ENCODE assay signal across 8 mouse cellular contexts in genomic region chr2:4881350-4882248, GRCm38 (mm10). TPM values are rescaled to one million over a fixed set of nuclear protein-coding genes. Genes with fewer than 3 reads are reported as not detected.
DNase-seq lines count a peak whose midpoint lies in the region; ATAC-seq lines count a peak whose summit lies in the region.

Gene Sephs1, plus strand, starts transcription at chr2:4881564.

- peak; percentile 45 for ATAC-seq in inflammation-experienced regulatory T-cells, adult 6 months

- no peaks in the 10 kb centered on the region for H3K9me3 ChIP-seq in megakaryocyte, embryonic 14.5 days

- H3K27me3 ChIP-seq in megakaryocyte, embryonic 14.5 days (replicated peaks) = peaks cover 29% of the 10 kb centered on the region

- intact Hi-C loops in gastrocnemius, postnatal 14 days (cut with DNase I; ENCODE audit: low total_unique reads) = no loop called here

- peak within 1 kb of the TSS; percentile 92 for H3K4me3 ChIP-seq in megakaryocyte, embryonic 14.5 days (replicated peaks)

- peaks cover 20% of the 10 kb centered on the region for H3K36me3 ChIP-seq in megakaryocyte, embryonic 14.5 days (replicated peaks; ENCODE audit: low read length)

- DNase-seq in adrenal gland, adult (ENCODE audit: inconsistent age in 2 of 2, low spot score in 1 of 2) = peak; percentile 90 to 95
- DNase-seq in embryo, embryonic 10 days (ENCODE audit: low spot score) = peak; percentile 89
- peak; percentile 88 for DNase-seq in gastrocnemius, postnatal 14 days
- DNase-seq in left cerebral cortex, adult 9 months (ENCODE audit: low spot score in 2 of 2) = peak; percentile 39 to 73
- DNase-seq in right cerebral cortex, adult 2 months (ENCODE audit: low spot score in 2 of 2) = peak; percentile 73 to 81
- DNase-seq in urinary bladder, postnatal 10 days (ENCODE audit: low spot score) = peak; percentile 54

- H3K4me1 ChIP-seq in megakaryocyte, embryonic 14.5 days = peaks cover 29% of the 10 kb centered on the region

RNA-seq across cellular contexts. Expression of gene Sephs1, which starts in this region (rescaled TPM):
- total RNA-seq in gastrocnemius, postnatal 14 days (2021) = 10 to 100 TPM; 16.5 to 21.1 TPM
- 10 to 100 TPM; 21.2 to 42.3 (median 23.3) TPM for polyA plus RNA-seq in inflammation-experienced regulatory T-cells, adult 6 months (2017; shearing (Covaris generic))
- polyA plus RNA-seq in megakaryocyte, embryonic 14.5 days (2012; ENCODE audit: insufficient read depth, low replicate concordance) = 0.61 and 2.5 TPM in 2 replicates

Comparison
In these comparisons a context has a peak if more than half of its experiments do, and no peak if none do; other contexts are left out.
1. Peak in every context shown above with its lines: DNase-seq, ATAC-seq and H3K4me3 ChIP-seq.